Mouse (Mus musculus) forebrain, postnatal 0 days (tissue): ENCODE results near the gene Adarb1. TPM values are rescaled to one million over a fixed set of nuclear protein-coding genes. Genes with fewer than 3 reads are reported as not detected.

ENCODE experiments used
- ATAC-seq: fragments of 200-750 bp; cut with Nextera tagmentation; 2 replicates; pipeline ENCODE4 v1.8.0; 2017; ENCODE audit warnings: mild to moderate bottlenecking, moderate library complexity
- DNase-seq: peaks from one replicate; pipeline ENCODE4 v3.0.0-alpha.2; 2015
- H3K27ac ChIP-seq: fragments of 300-500 bp; sonication (generic); 2 replicates; pipeline ENCODE4 v1.5.1; 2014; ENCODE audit warnings: low read depth, mild to moderate bottlenecking, antibody characterized with exemption, low read length, moderate library complexity, mixed read lengths
- H3K27me3 ChIP-seq: fragments of 300-500 bp; sonication (generic); 2 replicates; pipeline ENCODE4 v1.6.1; 2014; ENCODE audit warnings: mild to moderate bottlenecking, low read length, mixed read lengths; ENCODE audit not compliant: insufficient read depth
- H3K36me3 ChIP-seq: fragments of 300-500 bp; sonication (generic); 2 replicates; pipeline ENCODE4 v1.6.1; 2014; ENCODE audit warnings: mild to moderate bottlenecking, moderate library complexity; ENCODE audit not compliant: insufficient read depth
- H3K4me1 ChIP-seq: fragments of 300-500 bp; sonication (generic); 2 replicates; pipeline ENCODE4 v1.6.1; 2014; ENCODE audit warnings: antibody characterized with exemption; ENCODE audit not compliant: insufficient read depth
- H3K4me2 ChIP-seq: fragments of 300-500 bp; sonication (generic); 2 replicates; pipeline ENCODE4 v1.6.1; 2014; ENCODE audit warnings: low read depth, mild to moderate bottlenecking, moderate library complexity
- H3K4me3 ChIP-seq: fragments of 300-500 bp; sonication (generic); 2 replicates; pipeline ENCODE4 v1.5.1; 2014; ENCODE audit warnings: low read depth, low read length, mixed read lengths
- H3K9ac ChIP-seq: fragments of 300-500 bp; sonication (generic); 2 replicates; pipeline ENCODE4 v1.6.1; 2014; ENCODE audit warnings: mild to moderate bottlenecking
- H3K9me3 ChIP-seq: fragments of 300-500 bp; sonication (generic); 2 replicates; pipeline ENCODE4 v1.6.1; 2016; ENCODE audit warnings: low read length
- CTCF ChIP-seq: sonication (generic); IDR thresholded peaks from 2 replicates; pipeline ENCODE4 v1.5.1; 2016; ENCODE audit warnings: antibody characterized with exemption, control low read depth, low read depth
- WGBS: fragments of 180-500 bp; shearing (Covaris S2); extraction: QIAGEN DNeasy Blood & Tissue Kit; methylation state at CpG from one replicate; pipeline ENCODE4 v1.1.7; 2014; 5-methylcytosine and 5-hydroxymethylcytosine counted together
- polyA plus RNA-seq: library from polyadenylated mRNA; unstranded; fragments of >200 nt; fragmentation: Nextera tagmentation; extraction: Ambion mirVana; gene quantifications from 2 replicates; pipeline ENCODE4 v1.2.1, GENCODE M21; 2015
- total RNA-seq: library from RNA; depleted of rRNA; stranded (reverse); fragments of >200 nt; gene quantifications from 2 replicates; pipeline ENCODE4 v1.2.3, GENCODE M21; 2014

The Adarb1 gene
- total and polyA plus RNA-seq, 2 experiments from 2014 or later, result 12.5 to 40.2 TPM

DNA sequence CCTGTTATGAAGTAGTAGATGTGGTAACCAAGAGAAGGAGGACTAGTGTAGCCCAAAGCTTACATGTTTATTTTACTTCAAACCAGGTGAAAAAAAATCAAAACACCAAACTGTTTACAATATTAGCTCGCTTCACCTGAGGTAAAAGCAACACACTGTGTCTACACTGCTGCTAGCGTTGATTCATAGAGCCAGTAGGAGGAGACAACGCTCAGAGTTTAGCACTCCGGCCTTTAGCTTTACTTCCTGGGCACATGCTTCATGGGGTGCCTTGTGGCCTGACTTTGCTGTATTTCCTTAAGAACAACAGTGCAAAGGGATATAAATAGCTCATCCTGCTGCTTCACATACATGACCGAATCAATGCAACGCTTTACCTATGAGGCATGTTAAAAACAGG, 60.1 kb downstream of the Adarb1 start:
- no peak for ATAC-seq
- Histone ChIP-seq H3K4me1 (no peaks in the 10 kb centered on the region), H3K27ac (no peak overlapping the region), H3K4me3 (no peak overlapping the region), H3K9ac (no peak overlapping the region), H3K36me3 (no peaks in the 10 kb centered on the region), H3K4me2 (no peak overlapping the region), H3K27me3 (no peaks in the 10 kb centered on the region), H3K9me3 (no peaks in the 10 kb centered on the region)
- TF ChIP-seq CTCF, result peak; percentile 12; the same call in 1 of the 2 replicates
- no peak for DNase-seq
- WGBS, result 83% methylated on average over 6 of the region's 6 CpGs

DNA sequence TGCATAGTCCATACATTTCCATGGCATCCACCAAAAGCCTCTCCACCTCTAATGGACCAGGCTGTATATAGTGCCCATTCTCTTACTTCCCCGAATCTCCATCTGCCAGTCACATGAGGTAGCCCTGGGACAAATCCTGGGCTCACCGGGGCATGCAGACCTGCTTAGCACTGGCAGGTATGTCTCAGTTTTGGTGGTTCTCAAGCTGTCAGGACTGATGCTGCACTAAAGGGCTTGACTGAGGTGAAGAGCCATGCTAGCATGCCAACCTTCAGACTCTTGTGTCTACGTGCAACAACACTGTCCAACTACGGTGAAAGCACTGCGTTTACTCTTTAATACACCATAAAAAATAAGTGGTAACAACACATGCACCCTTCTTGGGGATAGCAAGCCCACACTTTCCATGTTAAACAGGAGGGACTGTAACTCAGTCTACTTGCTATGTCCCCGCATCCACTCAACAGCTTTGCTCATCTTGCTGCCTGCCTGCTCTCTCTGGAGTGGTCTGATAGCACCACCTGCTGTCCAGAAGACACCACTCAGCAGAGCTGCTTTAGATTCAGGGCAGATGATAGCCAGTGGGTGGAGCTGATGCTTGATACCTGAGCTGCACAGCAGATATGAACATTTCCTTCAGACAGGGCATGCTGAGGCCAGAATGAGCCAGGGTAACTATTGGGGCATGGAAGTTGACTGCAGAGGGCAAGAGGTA, 64.9 kb downstream of the Adarb1 start:
- H3K4me3 ChIP-seq, result no peak overlapping the region
- DNase-seq, result peak; percentile 87
- 79% methylated on average over 6 of the region's 6 CpGs for WGBS
- no peaks in the 10 kb centered on the region for H3K27me3 ChIP-seq
- TF ChIP-seq CTCF, result peak; percentile 98
- no peaks in the 10 kb centered on the region for H3K9me3 ChIP-seq
- peak; percentile 96 for ATAC-seq
- H3K9ac ChIP-seq, result no peak overlapping the region
- H3K36me3 ChIP-seq, result no peaks in the 10 kb centered on the region
- no peaks in the 10 kb centered on the region for H3K4me1 ChIP-seq
- H3K27ac ChIP-seq, result no peak overlapping the region
- H3K4me2 ChIP-seq, result no peak overlapping the region

DNA sequence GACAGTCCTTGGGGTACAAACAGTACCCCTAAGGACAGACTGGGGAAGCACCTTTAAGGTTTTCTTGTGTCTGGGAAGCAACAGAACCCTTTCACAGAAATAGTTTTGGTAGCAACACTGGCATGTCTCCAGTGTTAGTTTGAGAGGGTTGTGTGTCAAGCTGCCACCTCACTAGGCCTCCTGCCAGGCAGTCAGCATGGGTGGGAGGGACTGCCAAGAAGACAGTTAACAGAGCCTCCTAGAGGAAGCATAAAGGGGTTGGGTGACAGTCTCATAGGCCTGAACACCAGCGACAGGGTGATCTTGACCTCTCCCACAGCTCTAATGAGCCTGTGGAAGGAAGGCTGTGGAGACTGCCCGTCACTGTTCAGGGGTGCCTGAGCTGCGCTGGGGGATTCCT, 75.2 kb downstream of the Adarb1 start:
- H3K4me2 ChIP-seq, result no peak overlapping the region
- TF ChIP-seq CTCF, result peak; percentile 17; the same call in 1 of the 2 replicates
- no peaks in the 10 kb centered on the region for H3K9me3 ChIP-seq
- no peaks in the 10 kb centered on the region for H3K27me3 ChIP-seq
- DNase-seq (peak; percentile 74), ATAC-seq (peak; percentile 40)
- H3K27ac ChIP-seq, result no peak overlapping the region
- no peak overlapping the region for H3K9ac ChIP-seq
- 52% methylated on average over 3 of the region's 3 CpGs for WGBS
- H3K4me3 ChIP-seq, result no peak overlapping the region
- H3K36me3 ChIP-seq, result no peaks in the 10 kb centered on the region
- H3K4me1 ChIP-seq, result no peaks in the 10 kb centered on the region

DNA sequence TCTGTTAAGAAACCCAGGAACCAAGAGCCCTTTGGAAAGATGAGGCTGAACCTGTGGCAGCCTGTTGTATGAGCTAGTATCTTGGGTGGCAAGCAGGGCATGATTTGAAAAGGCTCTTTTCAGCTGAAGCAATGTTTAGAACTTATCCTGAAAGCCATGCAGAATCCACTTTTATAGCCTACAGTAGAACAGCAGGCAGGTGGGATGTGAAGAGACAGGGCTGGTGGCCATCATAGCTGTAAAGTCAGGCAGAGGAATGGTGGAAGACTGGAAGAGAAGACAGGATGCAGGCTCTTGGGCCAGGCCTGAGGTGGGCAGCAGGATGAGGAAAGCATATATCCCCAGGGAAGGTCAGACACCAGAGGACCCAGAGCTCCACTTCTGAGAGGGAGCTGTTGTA, 76.4 kb downstream of the Adarb1 start:
- H3K27me3 ChIP-seq, result no peaks in the 10 kb centered on the region
- DNase-seq, result no peak
- no peak overlapping the region for H3K4me2 ChIP-seq
- no peaks in the 10 kb centered on the region for H3K36me3 ChIP-seq
- ATAC-seq, result no peak
- H3K4me1 ChIP-seq, result no peaks in the 10 kb centered on the region
- H3K9me3 ChIP-seq, result no peaks in the 10 kb centered on the region
- H3K4me3 ChIP-seq, result no peak overlapping the region
- no peak overlapping the region for H3K27ac ChIP-seq
- no peak for TF ChIP-seq CTCF
- no peak overlapping the region for H3K9ac ChIP-seq

DNA sequence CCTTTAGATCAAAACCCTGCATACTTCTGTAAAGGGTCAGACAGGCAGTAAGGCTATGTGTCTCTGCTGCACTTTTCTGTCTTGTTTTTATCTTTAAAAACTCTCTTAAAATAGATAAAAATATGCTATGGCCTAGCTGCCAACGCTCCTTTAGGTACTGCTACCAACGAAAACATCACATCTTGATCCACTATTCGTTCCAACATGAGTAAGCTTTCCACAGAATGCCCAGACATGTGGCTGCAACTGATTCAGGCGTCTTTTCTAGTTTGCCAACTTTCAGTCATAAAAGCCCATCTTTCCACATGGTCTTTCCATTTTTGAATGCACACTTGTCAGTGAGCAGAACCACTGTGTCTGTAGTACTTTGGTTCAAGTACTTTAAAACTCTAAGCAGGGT, 77.0 kb downstream of the Adarb1 start:
- no peak for TF ChIP-seq CTCF
- ATAC-seq (no peak), DNase-seq (peak; percentile 23)
- Histone ChIP-seq H3K36me3 (no peaks in the 10 kb centered on the region), H3K27ac (no peak overlapping the region), H3K4me1 (no peaks in the 10 kb centered on the region), H3K27me3 (no peaks in the 10 kb centered on the region), H3K4me3 (no peak overlapping the region), H3K9me3 (no peaks in the 10 kb centered on the region), H3K4me2 (no peak overlapping the region), H3K9ac (no peak overlapping the region)
- 69% methylated on average over 4 of the region's 4 CpGs for WGBS

DNA sequence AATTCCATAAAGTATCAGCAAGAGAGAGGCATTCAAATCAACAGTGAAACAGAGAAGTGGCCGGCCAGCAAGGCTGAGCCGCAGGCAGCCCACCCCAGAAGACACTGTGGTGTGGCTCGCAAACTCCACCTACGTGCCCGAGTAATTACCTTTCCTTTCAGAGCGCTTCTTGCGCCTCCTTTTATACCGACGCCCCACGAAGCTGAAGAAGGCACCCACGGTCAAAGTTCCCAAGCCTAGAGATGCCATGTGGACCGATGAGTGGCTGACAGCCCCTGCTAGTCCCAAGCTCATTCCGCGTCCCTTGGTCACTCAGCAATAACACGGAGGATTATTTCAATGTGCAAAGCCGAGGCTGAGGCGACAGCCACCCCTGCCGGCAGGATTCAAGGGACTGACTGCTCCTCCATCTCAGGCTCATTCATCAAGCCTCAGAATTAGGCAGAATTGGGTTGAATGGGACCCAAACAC, 78.2 kb downstream of the Adarb1 start:
- peak; percentile 84 for TF ChIP-seq CTCF
- Histone ChIP-seq H3K4me2 (peak overlapping the region; percentile 74), H3K27ac (no peak overlapping the region), H3K9ac (peak overlapping the region; percentile 44), H3K4me3 (peak overlapping the region; percentile 42), H3K36me3 (no peaks in the 10 kb centered on the region), H3K4me1 (no peaks in the 10 kb centered on the region), H3K9me3 (no peaks in the 10 kb centered on the region), H3K27me3 (no peaks in the 10 kb centered on the region)
- ATAC-seq (peak; percentile 80), DNase-seq (peak; percentile 71)
- WGBS, result 1% methylated on average over 18 of the region's 18 CpGs

DNA sequence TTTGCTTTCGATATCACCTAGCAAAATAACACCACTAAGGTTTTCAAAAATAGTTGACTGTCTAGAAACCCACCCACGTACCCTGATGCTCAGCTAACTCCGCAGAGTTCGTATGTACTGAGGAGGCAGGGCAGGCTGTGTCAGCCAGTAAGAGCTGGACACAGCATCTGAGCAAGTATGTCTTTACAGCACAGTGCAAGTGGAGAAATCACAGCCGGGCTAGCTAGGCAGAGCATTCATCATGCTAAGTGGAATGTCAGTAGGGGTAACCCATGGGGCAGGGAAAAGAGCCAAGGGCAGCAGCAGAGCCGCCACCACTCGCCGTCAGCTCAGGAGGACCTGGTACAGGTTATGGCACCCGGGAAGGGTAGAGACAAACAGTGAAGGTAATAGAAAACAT, 84.6 kb downstream of the Adarb1 start:
- H3K27ac ChIP-seq, result no peak overlapping the region
- H3K4me1 ChIP-seq, result no peaks in the 10 kb centered on the region
- WGBS, result 89% methylated on average over 9 of the region's 9 CpGs
- no peak overlapping the region for H3K4me3 ChIP-seq
- H3K9ac ChIP-seq, result no peak overlapping the region
- H3K27me3 ChIP-seq, result no peaks in the 10 kb centered on the region
- no peak overlapping the region for H3K4me2 ChIP-seq
- no peaks in the 10 kb centered on the region for H3K9me3 ChIP-seq
- no peaks in the 10 kb centered on the region for H3K36me3 ChIP-seq
- ATAC-seq (no peak), DNase-seq (no peak)
- no peak for TF ChIP-seq CTCF
